ENCODE assay signal across 8 mouse cellular contexts in genomic region chrX:99325460-99325859, GRCm38 (mm10).
DNase-seq lines count a peak whose midpoint lies in the region; ATAC-seq lines count a peak whose summit lies in the region.

No protein-coding gene starts in this region.

- peak overlapping the region; percentile 67 for H3K27ac ChIP-seq in limb, embryonic 12.5 days
- H3K27ac ChIP-seq in limb, embryonic 10.5 days = no peak overlapping the region
- H3K27ac ChIP-seq in forebrain, embryonic 12.5 days = peak overlapping the region; percentile 68; the same call in 1 of the 2 replicates
- H3K27ac ChIP-seq in heart, embryonic 16.5 days (ENCODE audit: low read length) = peak overlapping the region; percentile 82

- H3K9ac ChIP-seq in limb, embryonic 12.5 days (replicated peaks) = no peak overlapping the region
- no peak overlapping the region for H3K9ac ChIP-seq in forebrain, embryonic 12.5 days
- H3K9ac ChIP-seq in heart, embryonic 16.5 days (ENCODE audit: low read length) = no peak overlapping the region

- DNase-seq in limb, embryonic 10.5 days (ENCODE audit: low spot score) = no peak
- peak; percentile 42 to 55 for DNase-seq in kidney, postnatal 4 days
- peak; percentile 42 for DNase-seq in ovary, postnatal 14 days (ENCODE audit: low spot score)
- DNase-seq in spleen, postnatal 10 days (ENCODE audit: low spot score in 2 of 2) = no peak

- WGBS in limb, embryonic 12.5 days = 51% methylated on average over 8 of the region's 8 CpGs
- 59% methylated on average over 8 of the region's 8 CpGs for WGBS in limb, embryonic 10.5 days
- 59% methylated on average over 8 of the region's 8 CpGs for WGBS in forebrain, embryonic 12.5 days
- 45% methylated on average over 8 of the region's 8 CpGs for WGBS in heart, embryonic 16.5 days

- ATAC-seq in limb, embryonic 12.5 days (ENCODE audit: insufficient number of reproducible peaks, insufficient read depth, low FRiP score, low TSS enrichment, low read depth) = no peak
- ATAC-seq in forebrain, embryonic 12.5 days (ENCODE audit: low FRiP score) = no peak
- ATAC-seq in heart, embryonic 16.5 days (replicated peaks; ENCODE audit: extremely low read depth, insufficient read depth, low FRiP score) = no peak
- no peak for ATAC-seq in megakaryocyte, adult 5-6 weeks (ENCODE audit: poor library complexity, severe bottlenecking)

- H3K4me1 ChIP-seq in limb, embryonic 12.5 days (replicated peaks) = peaks cover 18% of the 10 kb centered on the region; the same call in 1 of the 2 replicates
- H3K4me1 ChIP-seq in limb, embryonic 10.5 days = peaks cover 29% of the 10 kb centered on the region
- H3K4me1 ChIP-seq in forebrain, embryonic 12.5 days = peaks cover 15% of the 10 kb centered on the region
- H3K4me1 ChIP-seq in heart, embryonic 16.5 days (ENCODE audit: control insufficient read depth, insufficient read depth, low read length) = peaks cover 25% of the 10 kb centered on the region

- no peaks in the 10 kb centered on the region for H3K36me3 ChIP-seq in limb, embryonic 12.5 days
- no peaks in the 10 kb centered on the region for H3K36me3 ChIP-seq in limb, embryonic 10.5 days
- H3K36me3 ChIP-seq in forebrain, embryonic 12.5 days (replicated peaks) = no peaks in the 10 kb centered on the region
- H3K36me3 ChIP-seq in heart, embryonic 16.5 days (ENCODE audit: control insufficient read depth, insufficient read depth) = no peaks in the 10 kb centered on the region

- H3K9me3 ChIP-seq in limb, embryonic 12.5 days = no peaks in the 10 kb centered on the region
- no peaks in the 10 kb centered on the region for H3K9me3 ChIP-seq in limb, embryonic 10.5 days (replicated peaks)
- no peaks in the 10 kb centered on the region for H3K9me3 ChIP-seq in forebrain, embryonic 12.5 days
- no peaks in the 10 kb centered on the region for H3K9me3 ChIP-seq in heart, embryonic 16.5 days (replicated peaks; ENCODE audit: control insufficient read depth, low read length)

- H3K4me2 ChIP-seq in limb, embryonic 12.5 days = no peak overlapping the region
- H3K4me2 ChIP-seq in forebrain, embryonic 12.5 days = no peak overlapping the region
- no peak overlapping the region; the same call in 1 of the 2 replicates for H3K4me2 ChIP-seq in heart, embryonic 16.5 days (ENCODE audit: low read depth, low read length)

- H3K4me3 ChIP-seq in limb, embryonic 12.5 days (replicated peaks) = no peak overlapping the region
- H3K4me3 ChIP-seq in limb, embryonic 10.5 days = no peak overlapping the region
- no peak overlapping the region for H3K4me3 ChIP-seq in forebrain, embryonic 12.5 days (replicated peaks)
- H3K4me3 ChIP-seq in heart, embryonic 16.5 days (ENCODE audit: low read length) = no peak overlapping the region

- peaks cover 76% of the 10 kb centered on the region for H3K27me3 ChIP-seq in limb, embryonic 12.5 days
- peaks cover 100% of the 10 kb centered on the region for H3K27me3 ChIP-seq in limb, embryonic 10.5 days (ENCODE audit: low read depth, poor library complexity, severe bottlenecking)
- peaks cover 72% of the 10 kb centered on the region for H3K27me3 ChIP-seq in forebrain, embryonic 12.5 days
- 0 out of 2 replicates have a peak, but pooled peaks cover 2% of the 10 kb centered on the region for H3K27me3 ChIP-seq in heart, embryonic 16.5 days (ENCODE audit: control insufficient read depth, insufficient read depth, low read length)

Comparison
In these comparisons a context has a peak if more than half of its experiments do, and no peak if none do; other contexts are left out.
1. DNase-seq: peak in kidney, postnatal 4 days (2 of 2) and ovary, postnatal 14 days (single experiment); none in limb, embryonic 10.5 days (single experiment) and spleen, postnatal 10 days (0 of 2).